Comparison of ENCODE assay signal across 8 mouse cellular contexts in the genomic region with DNA sequence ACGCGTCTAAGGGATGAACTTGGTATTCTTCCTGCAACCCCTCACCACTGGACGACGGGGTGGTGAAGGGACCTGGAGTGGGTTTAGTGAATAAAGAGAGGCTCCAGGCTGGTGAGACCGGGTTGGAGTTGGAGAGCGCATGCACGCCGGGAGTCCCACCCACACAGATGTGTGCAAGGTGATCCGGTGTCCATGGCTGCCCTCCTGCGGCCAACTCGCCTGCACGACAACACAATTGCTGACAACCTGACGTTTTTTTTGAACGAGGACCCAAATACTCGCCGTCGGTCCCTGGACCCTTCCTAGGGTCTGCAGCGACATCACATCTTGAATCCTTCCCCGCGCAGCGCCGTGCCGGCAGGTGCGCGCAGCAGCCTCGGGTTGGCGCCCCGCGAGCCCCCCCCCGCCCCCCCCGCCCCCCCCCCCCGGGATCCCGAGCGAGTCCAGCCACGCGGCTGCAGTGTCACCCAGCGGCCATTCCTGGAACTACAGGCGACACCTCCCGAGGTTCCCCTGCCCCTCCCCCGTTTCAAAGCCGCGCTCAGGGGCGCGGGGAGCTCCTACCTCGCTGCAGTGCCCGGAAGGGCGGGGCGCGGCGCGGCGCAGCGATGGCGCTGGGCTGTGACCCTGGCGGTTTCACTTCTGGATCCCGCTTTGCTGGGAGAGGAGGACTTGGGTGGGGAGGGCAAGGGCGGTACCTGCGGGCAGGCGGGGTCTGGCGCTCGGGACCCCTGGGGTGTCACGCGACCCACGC. TPM values are rescaled to one million over a fixed set of nuclear protein-coding genes. Genes with fewer than 3 reads are reported as not detected.
DNase-seq lines count a peak whose midpoint lies in the region; ATAC-seq and TF ChIP-seq lines count a peak whose summit lies in the region.

No protein-coding gene starts in this region.

- DNase-seq in 3134 (ENCODE audit: extremely low read depth, insufficient read length, low spot score), result peak; percentile 81
- peak; percentile 94 for DNase-seq in adrenal gland, postnatal 14 days
- peak; percentile 92 for DNase-seq in embryonic facial prominence, embryonic 11.5 days (ENCODE audit: low spot score)
- peak; percentile 69 to 74 for DNase-seq in heart, adult 9 months (ENCODE audit: low spot score in 2 of 2)
- DNase-seq in kidney, adult 9 months, result peak; percentile 89
- DNase-seq in midbrain, postnatal 0 days (ENCODE audit: low spot score), result peak; percentile 82
- DNase-seq in spleen, postnatal 10 days (ENCODE audit: low spot score in 2 of 2), result peak; percentile 84 to 94

- peak; percentile 83 for ATAC-seq in embryonic facial prominence, embryonic 11.5 days (replicated peaks; ENCODE audit: insufficient number of reproducible peaks, low FRiP score, low TSS enrichment, low read depth)
- peak; percentile 66; the same call in 1 of the 2 replicates for ATAC-seq in limb, embryonic 15.5 days (ENCODE audit: insufficient number of reproducible peaks, low FRiP score, low TSS enrichment, low read depth)
- ATAC-seq in midbrain, postnatal 0 days (ENCODE audit: low FRiP score), result peak; percentile 84

- H3K27ac ChIP-seq in embryonic facial prominence, embryonic 11.5 days (replicated peaks; ENCODE audit: low read depth, low read length), result no peak overlapping the region
- 0 out of 2 replicates have a peak overlapping the region, but pooled peaks have one; percentile 33 for H3K27ac ChIP-seq in limb, embryonic 15.5 days
- H3K27ac ChIP-seq in midbrain, postnatal 0 days (ENCODE audit: low read depth, low read length), result peak overlapping the region; percentile 76

- H3K4me1 ChIP-seq in embryonic facial prominence, embryonic 11.5 days (ENCODE audit: control insufficient read depth, insufficient read depth, low read length), result no peaks in the 10 kb centered on the region
- H3K4me1 ChIP-seq in limb, embryonic 15.5 days, result peaks cover 14% of the 10 kb centered on the region
- H3K4me1 ChIP-seq in midbrain, postnatal 0 days (ENCODE audit: insufficient read depth, low read length), result no peaks in the 10 kb centered on the region

- under 1% methylated on average over 37 of the region's 64 CpGs for WGBS in embryonic facial prominence, embryonic 11.5 days
- WGBS in limb, embryonic 15.5 days, result under 1% methylated on average over 53 of the region's 64 CpGs
- under 1% methylated on average over 51 of the region's 64 CpGs for WGBS in midbrain, postnatal 0 days

- H3K4me2 ChIP-seq in embryonic facial prominence, embryonic 11.5 days (ENCODE audit: low read depth, low read length), result peak overlapping the region; percentile 78
- H3K4me2 ChIP-seq in limb, embryonic 15.5 days, result peak overlapping the region; percentile 91
- H3K4me2 ChIP-seq in midbrain, postnatal 0 days (ENCODE audit: low read depth, low read length, poor library complexity, severe bottlenecking), result peak overlapping the region; percentile 75

- H3K4me3 ChIP-seq in embryonic facial prominence, embryonic 11.5 days (ENCODE audit: low read depth, low read length), result peak overlapping the region; percentile 46
- peak overlapping the region; percentile 64 for H3K4me3 ChIP-seq in limb, embryonic 15.5 days
- peak overlapping the region; percentile 57 for H3K4me3 ChIP-seq in midbrain, postnatal 0 days (ENCODE audit: low read depth, low read length)

- H3K9me3 ChIP-seq in embryonic facial prominence, embryonic 11.5 days (replicated peaks; ENCODE audit: control insufficient read depth, low read length), result no peaks in the 10 kb centered on the region
- no peaks in the 10 kb centered on the region for H3K9me3 ChIP-seq in limb, embryonic 15.5 days
- no peaks in the 10 kb centered on the region for H3K9me3 ChIP-seq in midbrain, postnatal 0 days (ENCODE audit: low read length)

- no peaks in the 10 kb centered on the region for H3K36me3 ChIP-seq in embryonic facial prominence, embryonic 11.5 days (replicated peaks; ENCODE audit: control insufficient read depth, insufficient read depth, low read depth, low read length)
- no peaks in the 10 kb centered on the region for H3K36me3 ChIP-seq in limb, embryonic 15.5 days
- no peaks in the 10 kb centered on the region for H3K36me3 ChIP-seq in midbrain, postnatal 0 days (ENCODE audit: insufficient read depth, low read length)

- H3K9ac ChIP-seq in embryonic facial prominence, embryonic 11.5 days (replicated peaks; ENCODE audit: low read length), result peak overlapping the region; percentile 57
- H3K9ac ChIP-seq in limb, embryonic 15.5 days, result peak overlapping the region; percentile 54
- H3K9ac ChIP-seq in midbrain, postnatal 0 days (replicated peaks; ENCODE audit: low read length, poor library complexity, severe bottlenecking), result peak overlapping the region; percentile 67

- H3K27me3 ChIP-seq in embryonic facial prominence, embryonic 11.5 days (ENCODE audit: control insufficient read depth, insufficient read depth, low read length), result peaks cover 17% of the 10 kb centered on the region
- H3K27me3 ChIP-seq in limb, embryonic 15.5 days, result peaks cover 31% of the 10 kb centered on the region
- H3K27me3 ChIP-seq in midbrain, postnatal 0 days (ENCODE audit: insufficient read depth, low read length), result peaks cover 7% of the 10 kb centered on the region

- peak; percentile 71 for TF ChIP-seq CTCF in midbrain, postnatal 0 days (IDR thresholded peaks at IDR 0.05)

RNA-seq across cellular contexts. Expression of gene Grb7, which starts 11.3 kb away (rescaled TPM):
- 0.53 and 10.7 TPM in 2 replicates for total RNA-seq in adrenal gland, postnatal 14 days (2021)
- polyA plus RNA-seq in embryonic facial prominence, embryonic 11.5 days (2014; fragmentation: Nextera tagmentation; extraction: Ambion mirVana), result 8.1 and 8.5 TPM in 2 replicates
- 10.5 and 11.1 TPM in 2 replicates for polyA plus RNA-seq in limb, embryonic 15.5 days (2015; fragmentation: Nextera tagmentation; extraction: Ambion mirVana)
- total RNA-seq in midbrain, postnatal 0 days (2014; rRNA removed), result 0.71 and 0.82 TPM in 2 replicates
- polyA plus RNA-seq in midbrain, postnatal 0 days (2015; fragmentation: Nextera tagmentation; extraction: Ambion mirVana), result 1.00 and 1.3 TPM in 2 replicates

RNA-seq across cellular contexts. Expression of gene Mien1, which starts 18.8 kb away (rescaled TPM):
- 70.4 and 74.3 TPM in 2 replicates for total RNA-seq in adrenal gland, postnatal 14 days (2021)
- 89.3 and 95.6 TPM in 2 replicates for polyA plus RNA-seq in embryonic facial prominence, embryonic 11.5 days (2014; fragmentation: Nextera tagmentation; extraction: Ambion mirVana)
- polyA plus RNA-seq in limb, embryonic 15.5 days (2015; fragmentation: Nextera tagmentation; extraction: Ambion mirVana), result 100 and 109 TPM in 2 replicates
- total RNA-seq in midbrain, postnatal 0 days (2014; rRNA removed), result 68.3 and 79.2 TPM in 2 replicates
- polyA plus RNA-seq in midbrain, postnatal 0 days (2015; fragmentation: Nextera tagmentation; extraction: Ambion mirVana), result 243 and 246 TPM in 2 replicates

RNA-seq across cellular contexts. Expression of gene Erbb2, which starts 45.3 kb away (rescaled TPM):
- 5.9 and 6.8 TPM in 2 replicates for total RNA-seq in adrenal gland, postnatal 14 days (2021)
- polyA plus RNA-seq in embryonic facial prominence, embryonic 11.5 days (2014; fragmentation: Nextera tagmentation; extraction: Ambion mirVana), result 26.5 and 30.8 TPM in 2 replicates
- polyA plus RNA-seq in limb, embryonic 15.5 days (2015; fragmentation: Nextera tagmentation; extraction: Ambion mirVana), result 63.3 and 70.7 TPM in 2 replicates
- total RNA-seq in midbrain, postnatal 0 days (2014; rRNA removed), result 8.1 and 9.4 TPM in 2 replicates
- 3.9 and 4.5 TPM in 2 replicates for polyA plus RNA-seq in midbrain, postnatal 0 days (2015; fragmentation: Nextera tagmentation; extraction: Ambion mirVana)

RNA-seq across cellular contexts. Expression of gene Pgap3, which starts 57.3 kb away (rescaled TPM):
- 5.3 and 5.9 TPM in 2 replicates for total RNA-seq in adrenal gland, postnatal 14 days (2021)
- 6.0 and 6.5 TPM in 2 replicates for polyA plus RNA-seq in embryonic facial prominence, embryonic 11.5 days (2014; fragmentation: Nextera tagmentation; extraction: Ambion mirVana)
- 12.6 and 13.0 TPM in 2 replicates for polyA plus RNA-seq in limb, embryonic 15.5 days (2015; fragmentation: Nextera tagmentation; extraction: Ambion mirVana)
- 10.1 and 10.9 TPM in 2 replicates for total RNA-seq in midbrain, postnatal 0 days (2014; rRNA removed)
- polyA plus RNA-seq in midbrain, postnatal 0 days (2015; fragmentation: Nextera tagmentation; extraction: Ambion mirVana), result 7.0 and 7.7 TPM in 2 replicates
